Mouse (Mus musculus): ENCODE measurements around the gene Smtn. TPM values are rescaled to one million over a fixed set of nuclear protein-coding genes. Genes with fewer than 3 reads are reported as not detected.

Smtn gene
- polyA plus RNA-seq, 1 experiment from 2014 or later = 12.9 TPM

DNA sequence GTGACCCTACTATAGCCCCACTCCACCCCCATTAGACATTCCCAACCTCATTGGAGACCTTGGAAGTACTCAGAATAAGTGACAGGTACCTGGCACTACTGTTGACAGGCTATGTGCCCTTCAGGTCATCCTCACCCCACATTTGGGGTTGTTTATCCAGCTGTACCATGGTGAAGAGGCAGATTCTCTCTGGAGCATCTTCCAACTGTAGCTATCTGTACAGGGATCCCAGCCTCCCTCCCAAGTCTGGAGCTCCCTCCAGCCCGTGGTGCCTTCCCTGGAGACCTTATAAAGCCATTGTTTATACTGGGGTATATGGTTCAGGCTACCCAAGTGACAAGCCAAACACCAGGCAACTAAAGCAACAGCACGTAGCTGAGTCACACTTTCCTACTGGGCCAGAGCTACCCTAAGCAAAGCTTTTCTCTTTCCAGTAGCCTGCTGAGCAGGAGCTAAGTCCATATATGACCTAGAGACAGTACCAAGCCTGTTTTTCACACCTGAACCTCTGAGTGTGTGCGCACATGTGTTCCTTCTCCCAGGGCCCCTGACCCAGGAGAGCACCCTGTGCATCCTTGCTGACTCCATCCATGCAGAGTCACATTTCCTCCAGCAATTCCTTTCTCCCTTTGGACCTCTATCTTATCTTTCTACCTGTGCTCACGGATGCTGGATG lies 21.2 kb downstream of the Smtn start:
- peaks cover 19% of the 10 kb centered on the region for H3K4me1 ChIP-seq (replicated peaks)
- no peak overlapping the region for H3K9ac ChIP-seq
- 50% methylated on average over 4 of the region's 4 CpGs for WGBS (ENCODE audit: insufficient replicate concordance)
- ATAC-seq (ENCODE audit: insufficient read depth) = no peak
- no peaks in the 10 kb centered on the region for H3K9me3 ChIP-seq (replicated peaks)
- no peak overlapping the region for H3K4me3 ChIP-seq (replicated peaks)
- peaks cover 11% of the 10 kb centered on the region; the same call in 1 of the 2 replicates for H3K36me3 ChIP-seq (replicated peaks)
- H3K27ac ChIP-seq (replicated peaks) = no peak overlapping the region
- H3K4me2 ChIP-seq = no peak overlapping the region
- H3K27me3 ChIP-seq = peaks cover 51% of the 10 kb centered on the region

DNA sequence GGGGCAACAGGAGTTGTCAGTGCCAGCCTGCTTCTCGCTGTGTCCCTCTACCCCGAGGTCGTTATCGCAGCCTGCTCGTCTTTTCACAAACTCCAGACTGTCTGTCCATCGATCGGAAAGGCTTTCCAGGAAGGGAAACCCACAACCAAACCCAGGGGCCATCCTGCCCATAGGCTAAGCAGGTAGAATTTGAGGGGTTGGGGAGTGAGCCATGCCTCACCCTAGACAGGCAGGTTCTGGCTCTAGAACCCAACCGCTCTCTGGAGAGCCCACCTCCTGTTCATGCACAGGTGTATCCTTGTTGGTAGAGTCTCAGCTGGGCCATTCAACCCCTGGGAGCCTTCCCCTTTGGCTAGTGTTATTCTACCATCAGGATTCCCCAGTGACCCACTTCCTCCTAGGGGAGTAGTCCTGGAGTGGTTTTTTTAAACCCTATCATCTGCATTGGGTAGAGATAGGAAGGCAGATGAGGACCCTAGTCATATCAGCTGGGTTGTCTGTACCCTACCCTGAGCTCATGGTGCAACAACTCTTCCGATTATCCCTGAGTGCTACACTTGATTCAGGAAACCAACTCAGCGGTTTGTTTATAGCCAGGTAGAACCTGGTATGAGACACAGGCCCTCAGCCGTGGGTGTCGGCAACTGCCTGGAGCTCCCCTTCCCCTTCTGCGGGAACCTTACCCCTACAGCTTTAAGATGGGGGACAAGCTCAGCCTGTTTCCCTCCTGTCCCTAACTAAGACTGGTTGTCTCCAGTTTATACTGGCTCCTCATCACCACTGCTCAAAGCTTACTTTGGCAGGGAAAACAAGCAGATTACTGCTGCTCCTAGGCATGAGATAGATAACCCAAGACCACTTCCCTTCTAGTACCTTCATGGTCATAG lies 22.3 kb downstream of the Smtn start:
- no peaks in the 10 kb centered on the region for H3K9me3 ChIP-seq (replicated peaks)
- peaks cover 21% of the 10 kb centered on the region for H3K4me1 ChIP-seq (replicated peaks)
- H3K36me3 ChIP-seq (replicated peaks) = 0 out of 2 replicates have a peak, but pooled peaks cover 9% of the 10 kb centered on the region
- ATAC-seq (ENCODE audit: insufficient read depth) = no peak
- no peak overlapping the region for H3K9ac ChIP-seq
- H3K27ac ChIP-seq (replicated peaks) = no peak overlapping the region
- peaks cover 51% of the 10 kb centered on the region for H3K27me3 ChIP-seq
- 40% methylated on average over 13 of the region's 13 CpGs for WGBS (ENCODE audit: insufficient replicate concordance)
- no peak overlapping the region for H3K4me3 ChIP-seq (replicated peaks)
- H3K4me2 ChIP-seq = peak overlapping the region; percentile 46

DNA sequence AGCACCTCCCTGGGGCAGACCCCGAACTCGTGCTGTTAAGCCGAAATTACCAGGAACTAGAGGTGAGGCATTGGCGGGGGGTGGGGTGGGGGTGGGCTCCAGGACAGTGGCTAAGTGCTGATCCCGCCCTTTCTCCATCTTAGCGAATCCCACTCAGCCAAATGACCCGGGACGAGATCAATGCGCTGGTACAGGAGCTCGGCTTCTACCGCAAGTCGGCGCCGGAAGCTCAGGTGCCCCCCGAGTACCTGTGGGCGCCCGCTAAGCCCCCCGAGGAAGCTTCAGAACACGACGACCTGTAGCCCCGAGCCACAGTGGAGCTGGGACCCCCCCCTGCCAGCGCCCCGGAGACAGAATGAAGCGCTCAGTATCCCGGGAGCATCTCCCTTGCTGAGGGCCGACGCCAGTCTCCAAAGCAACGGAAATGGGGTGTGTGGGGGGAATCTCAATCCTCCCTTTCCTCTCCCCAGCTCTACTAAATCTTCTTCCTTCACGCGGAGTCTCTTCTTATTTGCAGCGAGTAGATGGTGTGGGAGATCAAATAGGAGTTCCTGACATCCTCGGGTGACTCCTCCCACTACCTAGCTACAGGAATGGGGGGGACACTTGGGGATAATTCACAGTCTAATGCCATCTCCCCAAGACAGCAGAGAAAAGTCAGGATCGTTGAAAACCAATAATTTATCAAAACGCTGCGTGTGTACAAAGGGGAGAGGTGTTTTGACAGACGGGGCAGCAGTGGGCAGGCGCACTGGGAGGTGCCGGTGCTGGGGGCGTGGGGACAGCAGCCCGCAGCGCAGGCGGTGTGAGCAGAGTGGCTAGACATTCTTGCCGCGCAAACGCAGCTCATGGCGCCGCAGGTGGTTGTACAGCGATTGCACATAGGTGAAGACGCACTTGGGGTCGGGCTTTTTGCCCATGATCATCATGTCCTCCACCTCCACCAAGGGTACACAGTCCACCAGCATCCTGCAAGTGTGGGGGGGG lies 23.3 kb downstream of the Smtn start:
- Histone ChIP-seq H3K4me1 (replicated peaks) (peaks cover 21% of the 10 kb centered on the region), H3K9me3 (replicated peaks) (no peaks in the 10 kb centered on the region), H3K27me3 (peaks cover 51% of the 10 kb centered on the region), H3K4me3 (replicated peaks) (peak overlapping the region; percentile 18; the same call in 1 of the 2 replicates), H3K36me3 (replicated peaks) (0 out of 2 replicates have a peak, but pooled peaks cover 1% of the 10 kb centered on the region), H3K27ac (replicated peaks) (no peak overlapping the region), H3K9ac (no peak overlapping the region), H3K4me2 (peak overlapping the region; percentile 46)
- 3% methylated on average over 50 of the region's 50 CpGs for WGBS (ENCODE audit: insufficient replicate concordance)
- no peak for ATAC-seq (ENCODE audit: insufficient read depth)

DNA sequence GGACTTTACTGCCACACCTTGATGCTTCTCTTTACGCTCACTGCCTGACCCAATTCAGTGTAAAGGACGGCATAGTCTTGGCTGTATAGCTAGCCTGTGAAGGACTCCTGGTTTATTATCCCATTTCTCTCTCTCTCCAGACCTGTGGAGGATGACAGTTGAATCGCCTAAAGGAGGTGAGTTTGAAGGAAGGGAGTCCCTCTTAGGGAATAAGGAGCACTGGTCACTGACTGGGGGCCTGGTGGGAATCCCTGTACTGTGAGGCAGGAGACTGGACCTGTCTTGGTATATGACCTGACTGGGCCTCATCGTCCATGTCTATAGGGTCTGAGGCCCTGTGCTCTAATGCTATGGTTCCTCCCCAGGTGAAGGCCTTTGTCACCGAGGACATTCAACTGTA lies 24.3 kb downstream of the Smtn start:
- Histone ChIP-seq H3K36me3 (replicated peaks) (no peaks in the 10 kb centered on the region), H3K9ac (no peak overlapping the region), H3K9me3 (replicated peaks) (no peaks in the 10 kb centered on the region), H3K4me3 (replicated peaks) (no peak overlapping the region), H3K4me2 (no peak overlapping the region), H3K4me1 (replicated peaks) (peaks cover 21% of the 10 kb centered on the region), H3K27ac (replicated peaks) (no peak overlapping the region), H3K27me3 (peaks cover 51% of the 10 kb centered on the region)
- ATAC-seq (ENCODE audit: insufficient read depth) = no peak
- 61% methylated on average over 5 of the region's 5 CpGs for WGBS (ENCODE audit: insufficient replicate concordance)

DNA sequence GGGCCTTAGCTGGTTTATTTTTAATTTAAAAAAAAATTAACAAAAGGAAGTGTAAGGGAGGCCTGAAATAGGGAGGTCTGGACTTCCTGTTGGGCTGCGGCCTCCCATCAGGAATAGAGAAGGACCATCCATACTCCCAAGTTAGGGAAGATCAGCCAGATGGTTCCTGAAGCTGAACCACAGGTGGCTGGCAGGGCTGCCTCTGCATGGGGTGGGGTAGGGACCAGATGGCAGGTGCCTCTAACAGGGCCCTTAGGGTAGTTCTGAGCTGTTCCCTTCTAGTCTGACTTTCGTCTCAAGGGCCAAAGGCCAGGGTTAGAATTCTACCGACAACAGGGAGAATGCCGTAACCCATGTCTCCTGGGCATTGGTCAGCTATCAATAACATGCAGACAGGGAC lies 24.8 kb downstream of the Smtn start:
- 76% methylated on average over 4 of the region's 4 CpGs for WGBS (ENCODE audit: insufficient replicate concordance)
- no peaks in the 10 kb centered on the region for H3K36me3 ChIP-seq (replicated peaks)
- H3K4me1 ChIP-seq (replicated peaks) = peaks cover 26% of the 10 kb centered on the region
- H3K27me3 ChIP-seq = peaks cover 51% of the 10 kb centered on the region
- H3K4me3 ChIP-seq (replicated peaks) = no peak overlapping the region
- no peak overlapping the region for H3K9ac ChIP-seq
- H3K9me3 ChIP-seq (replicated peaks) = no peaks in the 10 kb centered on the region
- ATAC-seq (ENCODE audit: insufficient read depth) = no peak
- no peak overlapping the region for H3K4me2 ChIP-seq
- no peak overlapping the region for H3K27ac ChIP-seq (replicated peaks)

DNA sequence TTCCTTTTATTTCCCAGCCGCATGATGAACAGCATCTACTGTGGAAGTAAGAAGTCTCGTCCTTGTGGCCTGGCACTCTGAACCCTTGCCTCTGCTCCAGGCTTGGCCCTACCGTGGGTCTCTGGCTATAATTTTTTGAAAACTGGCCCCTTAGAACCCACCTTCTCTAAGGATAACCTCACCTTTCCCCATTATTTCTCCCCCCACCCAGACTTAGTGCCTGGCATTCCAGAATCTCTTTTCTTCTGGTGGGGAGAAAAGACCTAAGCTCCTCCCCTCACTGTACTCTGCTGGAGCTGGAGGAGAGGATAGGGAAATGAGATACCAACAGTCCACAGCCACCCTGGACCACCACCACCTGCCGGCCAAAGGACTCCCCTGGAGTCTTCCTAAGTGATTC lies 25.2 kb downstream of the Smtn start:
- H3K4me1 ChIP-seq (replicated peaks) = peaks cover 29% of the 10 kb centered on the region
- no peak overlapping the region for H3K9ac ChIP-seq
- H3K4me2 ChIP-seq = peak overlapping the region; percentile 74
- ATAC-seq (ENCODE audit: insufficient read depth) = no peak
- no peak overlapping the region for H3K27ac ChIP-seq (replicated peaks)
- peaks cover 51% of the 10 kb centered on the region for H3K27me3 ChIP-seq
- no peaks in the 10 kb centered on the region for H3K9me3 ChIP-seq (replicated peaks)
- H3K36me3 ChIP-seq (replicated peaks) = no peaks in the 10 kb centered on the region
- 19% methylated on average over 4 of the region's 4 CpGs for WGBS (ENCODE audit: insufficient replicate concordance)
- H3K4me3 ChIP-seq (replicated peaks) = peak overlapping the region; percentile 51

DNA sequence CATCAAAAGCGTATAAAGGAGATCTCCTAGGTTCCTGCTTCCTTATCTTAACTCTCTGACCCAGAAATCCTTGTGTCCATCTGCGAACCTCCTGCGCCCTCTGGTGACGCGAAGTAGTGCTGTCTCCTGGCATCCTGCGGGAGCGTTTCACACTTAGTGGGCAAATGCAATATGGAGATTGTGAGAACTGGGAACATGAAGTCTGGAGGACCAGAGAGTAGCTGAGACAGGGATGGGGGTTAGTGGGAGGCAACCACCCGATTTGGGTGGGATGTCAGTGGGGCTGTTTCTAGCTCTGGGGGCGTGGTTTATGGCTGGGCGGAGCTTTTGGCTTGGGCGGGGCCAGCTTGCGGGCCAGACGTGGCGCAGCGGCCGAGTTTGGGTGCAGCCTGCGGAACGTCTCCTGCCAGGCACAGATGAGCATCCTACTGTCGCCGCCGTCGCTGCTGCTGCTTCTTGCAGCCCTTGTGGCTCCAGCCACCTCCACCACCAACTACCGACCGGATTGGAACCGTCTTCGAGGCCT lies 25.8 kb downstream of the Smtn start, which contains the start of gene Selenom:
Selenom (plus strand) TSS at position 156 of the 526 bp plus-strand sequence.
- H3K9me3 ChIP-seq (replicated peaks) = no peaks in the 10 kb centered on the region
- H3K9ac ChIP-seq = no peak within 1 kb of the TSS
- no peaks in the 10 kb centered on the region for H3K36me3 ChIP-seq (replicated peaks)
- WGBS (ENCODE audit: insufficient replicate concordance) = under 1% methylated on average over 26 of the region's 26 CpGs
- no peak within 1 kb of the TSS for H3K27ac ChIP-seq (replicated peaks)
- H3K4me1 ChIP-seq (replicated peaks) = peaks cover 35% of the 10 kb centered on the region
- peak within 1 kb of the TSS; percentile 51 for H3K4me3 ChIP-seq (replicated peaks)
- H3K4me2 ChIP-seq = peak within 1 kb of the TSS; percentile 74
- ATAC-seq (ENCODE audit: insufficient read depth) = peak; percentile 66
- H3K27me3 ChIP-seq = peaks cover 51% of the 10 kb centered on the region

DNA sequence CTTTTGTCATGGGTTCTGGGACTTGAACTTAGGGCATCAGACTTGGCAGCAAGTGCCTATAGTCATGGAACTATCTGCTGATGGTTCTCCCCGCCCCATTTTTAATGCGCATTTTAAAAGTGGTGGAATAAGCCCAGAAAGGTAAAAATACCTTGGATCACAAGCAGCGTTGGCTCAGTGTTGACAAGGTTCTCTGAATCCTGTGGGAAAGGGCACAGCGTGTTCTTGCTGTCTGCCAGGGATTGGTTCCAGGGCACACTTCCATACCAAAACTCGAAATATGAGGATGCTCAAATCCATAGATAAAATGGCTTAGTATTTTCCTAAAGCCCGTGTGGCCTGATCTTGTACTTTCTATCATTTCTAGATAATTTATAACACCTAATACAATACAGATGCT lies 27.1 kb downstream of the Smtn start:
- Histone ChIP-seq H3K9ac (no peak overlapping the region), H3K36me3 (replicated peaks) (no peaks in the 10 kb centered on the region), H3K27me3 (peaks cover 38% of the 10 kb centered on the region), H3K4me1 (replicated peaks) (peaks cover 39% of the 10 kb centered on the region), H3K4me3 (replicated peaks) (no peak overlapping the region), H3K27ac (replicated peaks) (no peak overlapping the region), H3K9me3 (replicated peaks) (no peaks in the 10 kb centered on the region), H3K4me2 (no peak overlapping the region)
- 72% methylated on average over 6 of the region's 6 CpGs for WGBS (ENCODE audit: insufficient replicate concordance)
- no peak for ATAC-seq (ENCODE audit: insufficient read depth)

DNA sequence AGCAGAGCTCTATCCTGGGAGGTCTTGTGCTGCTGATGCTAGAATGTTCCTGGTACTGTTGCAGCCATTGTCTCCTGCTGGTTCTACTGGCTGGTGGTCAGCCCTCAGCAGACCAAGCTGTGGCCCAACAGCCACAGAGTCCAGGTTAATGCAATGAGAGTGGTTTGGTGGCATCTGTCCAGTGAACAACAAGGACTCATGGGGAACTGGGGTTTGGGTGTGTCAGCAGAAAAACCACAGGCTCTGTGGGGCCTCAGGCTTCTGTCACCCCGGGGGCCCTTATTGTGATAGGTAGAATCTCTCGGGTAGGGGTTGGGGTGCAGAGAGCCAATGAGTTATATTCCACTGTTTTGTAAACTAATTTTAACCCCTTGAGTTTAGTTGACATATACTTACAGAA lies 30.1 kb downstream of the Smtn start:
- 10% methylated on average over 2 of the region's 2 CpGs for WGBS (ENCODE audit: insufficient replicate concordance)
- no peak overlapping the region for H3K27ac ChIP-seq (replicated peaks)
- no peak overlapping the region for H3K4me3 ChIP-seq (replicated peaks)
- no peak for ATAC-seq (ENCODE audit: insufficient read depth)
- no peaks in the 10 kb centered on the region for H3K36me3 ChIP-seq (replicated peaks)
- peaks cover 31% of the 10 kb centered on the region for H3K4me1 ChIP-seq (replicated peaks)
- no peak overlapping the region for H3K4me2 ChIP-seq
- no peaks in the 10 kb centered on the region for H3K9me3 ChIP-seq (replicated peaks)
- peaks cover 8% of the 10 kb centered on the region for H3K27me3 ChIP-seq
- H3K9ac ChIP-seq = no peak overlapping the region

DNA sequence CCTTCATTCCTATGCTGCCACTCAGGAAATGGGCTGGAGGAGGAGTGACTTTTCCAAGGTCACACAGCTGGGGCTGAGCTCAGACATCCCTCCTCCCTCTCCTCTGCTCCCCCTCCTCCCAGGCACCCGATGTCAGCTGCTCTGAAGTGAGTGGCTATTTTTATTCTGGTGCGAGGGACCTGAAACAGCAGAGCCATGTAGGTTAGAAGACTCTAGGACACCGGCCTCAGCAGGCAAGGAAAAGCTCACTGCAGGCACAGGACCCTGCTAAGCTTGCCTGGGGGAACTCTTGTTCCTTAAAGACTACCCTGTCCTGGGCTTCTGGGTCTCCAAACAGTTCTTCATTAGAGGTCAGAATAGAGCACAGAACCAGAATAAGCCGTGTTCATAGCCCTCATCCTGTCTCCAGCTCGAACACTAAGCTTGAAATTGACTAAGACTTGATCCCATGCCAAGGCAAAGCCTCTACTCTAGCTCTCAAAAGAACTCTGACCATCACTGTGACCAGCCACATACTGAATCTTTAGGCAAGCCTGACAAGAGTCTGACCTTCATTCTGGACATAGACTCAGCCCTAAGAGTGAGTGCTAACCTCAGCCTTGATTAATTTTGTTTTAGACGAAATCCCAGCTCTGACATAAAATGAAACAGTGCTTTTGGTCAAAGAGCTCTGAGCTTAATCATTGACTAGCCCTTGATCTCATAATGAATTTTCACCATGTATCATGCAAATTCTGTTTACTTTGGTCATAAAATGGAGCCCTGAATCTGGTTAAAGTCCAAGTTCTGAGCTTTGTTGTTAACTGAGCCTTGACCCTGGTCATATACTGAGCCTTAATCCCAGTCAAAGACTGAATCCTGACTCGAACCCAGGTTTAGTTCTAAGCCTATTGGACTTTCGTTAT lies 31.0 kb downstream of the Smtn start:
- H3K36me3 ChIP-seq (replicated peaks) = no peaks in the 10 kb centered on the region
- no peak overlapping the region for H3K4me2 ChIP-seq
- 46% methylated on average over 8 of the region's 8 CpGs for WGBS (ENCODE audit: insufficient replicate concordance)
- ATAC-seq (ENCODE audit: insufficient read depth) = no peak
- H3K9ac ChIP-seq = no peak overlapping the region
- no peak overlapping the region for H3K4me3 ChIP-seq (replicated peaks)
- H3K9me3 ChIP-seq (replicated peaks) = no peaks in the 10 kb centered on the region
- no peaks in the 10 kb centered on the region for H3K27me3 ChIP-seq
- H3K4me1 ChIP-seq (replicated peaks) = peaks cover 22% of the 10 kb centered on the region
- H3K27ac ChIP-seq (replicated peaks) = no peak overlapping the region

Measured in liver, embryonic 15.5 days (tissue).